Mouse (Mus musculus): ENCODE data around the gene Lmf1. TPM values are rescaled to one million over a fixed set of nuclear protein-coding genes. Genes with fewer than 3 reads are reported as not detected.

The Lmf1 gene
- total and polyA plus RNA-seq, 3 experiments: 14.0 to 30.5 TPM; not detected in 1

- Histone ChIP-seq H3K4me1 (ENCODE audit: control insufficient read depth in 1 of 2, insufficient read depth in 2 of 2, low read length in 2 of 2) (no peaks in the 10 kb centered on the region), H3K36me3 (ENCODE audit: control insufficient read depth in 1 of 2, insufficient read depth in 2 of 2, low read length in 2 of 2) (no peaks in the 10 kb centered on the region), H3K4me3 (ENCODE audit: control insufficient read depth in 1 of 2, insufficient read depth in 1 of 2, low read depth in 2 of 2, low read length in 2 of 2) (no peak overlapping the region), H3K27me3 (ENCODE audit: control insufficient read depth in 1 of 2, insufficient read depth in 2 of 2, low read length in 2 of 2) (no peaks in the 10 kb centered on the region), H3K9me3 (replicated peaks; ENCODE audit: insufficient read depth, low read length) (no peaks in the 10 kb centered on the region), H3K79me2 (ENCODE audit: control insufficient read depth, insufficient read depth, low read length, poor library complexity) (no peaks in the 10 kb centered on the region), H3K27ac (ENCODE audit: control insufficient read depth, low read depth, low read length) (no peak overlapping the region), H3K9ac (ENCODE audit: control insufficient read depth, low read depth, low read length, poor library complexity, severe bottlenecking) (no peak overlapping the region)
- DNase-seq (ENCODE audit: low read depth, low spot score): no peak
- no peak for TF ChIP-seq TBP (IDR thresholded peaks at IDR 0.05; ENCODE audit: low read depth, low read length)
- TF ChIP-seq E2F4 (IDR thresholded peaks at IDR 0.05; ENCODE audit: borderline replicate concordance, low read depth, low read length): no peak
- no peak for TF ChIP-seq NRF1 (IDR thresholded peaks at IDR 0.05; ENCODE audit: insufficient read depth, low read depth, low read length, poor library complexity, severe bottlenecking)
- no peak for TF ChIP-seq CHD1 (IDR thresholded peaks at IDR 0.05; ENCODE audit: low read depth, low read length)
- no peak for TF ChIP-seq MYB (IDR thresholded peaks at IDR 0.05; ENCODE audit: low read depth, low read length)
- TF ChIP-seq RCOR1 (IDR thresholded peaks at IDR 0.05; ENCODE audit: low read depth, low read length): no peak
- TF ChIP-seq POLR2AphosphoS5 (IDR thresholded peaks at IDR 0.05; ENCODE audit: borderline replicate concordance, low read depth, low read length): no peak
- TF ChIP-seq TCF12 (IDR thresholded peaks at IDR 0.05; ENCODE audit: low read depth, low read length): no peak
- TF ChIP-seq ZKSCAN1 (IDR thresholded peaks at IDR 0.05; ENCODE audit: low read depth, low read length): no peak
- no peak for TF ChIP-seq TAL1 (IDR thresholded peaks at IDR 0.05; ENCODE audit: low read length)
- no peak for TF ChIP-seq SMC3 (IDR thresholded peaks at IDR 0.05; ENCODE audit: low read depth, low read length)
- TF ChIP-seq POLR2A (IDR thresholded peaks at IDR 0.05; ENCODE audit: control insufficient read depth in 1 of 2, insufficient read depth in 1 of 2, low read depth in 1 of 2, low read length in 2 of 2, poor library complexity in 1 of 2): no peak
- TF ChIP-seq ETS1 (IDR thresholded peaks at IDR 0.05; ENCODE audit: low read depth, low read length): no peak
These were observed 77.9 kb downstream of the Lmf1 start for GRCm38 (mm10) chr17:25656826-25657189.

DNA sequence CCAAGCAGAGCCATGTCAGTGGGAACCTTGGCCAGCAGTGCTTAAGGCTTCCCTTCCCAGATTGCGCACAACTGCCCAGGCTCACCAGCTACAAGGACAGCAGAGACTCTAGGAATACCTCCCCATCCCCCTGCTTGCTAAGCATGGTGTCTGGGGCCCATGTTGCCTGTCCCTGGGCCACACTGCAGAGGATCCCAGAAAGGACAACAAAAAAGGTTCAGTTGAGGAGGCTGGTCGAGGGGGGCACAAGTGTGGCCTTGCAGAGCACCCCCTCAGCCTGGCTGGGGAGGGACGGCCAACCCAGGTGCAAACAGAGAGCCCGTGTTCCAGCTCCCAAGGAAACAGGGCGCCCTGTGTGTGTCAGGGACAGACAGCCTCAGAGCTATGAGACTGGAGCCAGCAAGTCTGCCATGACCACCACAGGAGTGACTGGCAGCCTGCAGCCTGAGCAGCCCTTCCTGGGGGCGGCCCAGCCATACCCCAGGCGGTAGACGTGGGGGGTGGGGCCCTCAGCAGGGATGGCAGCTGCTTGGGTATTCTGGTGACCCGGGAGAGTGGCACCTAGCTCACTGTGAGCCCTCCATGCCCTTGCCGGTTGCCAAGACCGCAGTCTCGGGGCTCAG, 84.4 kb downstream of the Lmf1 start:
- Histone ChIP-seq H3K9me3 (replicated peaks; ENCODE audit: insufficient read depth, low read length) (no peaks in the 10 kb centered on the region), H3K9ac (ENCODE audit: control insufficient read depth, low read depth, low read length, poor library complexity, severe bottlenecking) (no peak overlapping the region), H3K27ac (ENCODE audit: control insufficient read depth, low read depth, low read length) (no peak overlapping the region), H3K4me1 (ENCODE audit: control insufficient read depth in 1 of 2, insufficient read depth in 2 of 2, low read length in 2 of 2) (no peaks in the 10 kb centered on the region), H3K4me3 (ENCODE audit: control insufficient read depth in 1 of 2, insufficient read depth in 1 of 2, low read depth in 2 of 2, low read length in 2 of 2) (no peak overlapping the region), H3K27me3 (ENCODE audit: control insufficient read depth in 1 of 2, insufficient read depth in 2 of 2, low read length in 2 of 2) (no peaks in the 10 kb centered on the region), H3K36me3 (ENCODE audit: control insufficient read depth in 1 of 2, insufficient read depth in 2 of 2, low read length in 2 of 2) (no peaks in the 10 kb centered on the region), H3K79me2 (ENCODE audit: control insufficient read depth, insufficient read depth, low read length, poor library complexity) (no peaks in the 10 kb centered on the region)
- no peak for DNase-seq (ENCODE audit: low read depth, low spot score)
- TF ChIP-seq JUND (IDR thresholded peaks at IDR 0.05; ENCODE audit: low read depth, low read length): no peak
- TF ChIP-seq ZKSCAN1 (IDR thresholded peaks at IDR 0.05; ENCODE audit: low read depth, low read length): no peak
- no peak for TF ChIP-seq SMC3 (IDR thresholded peaks at IDR 0.05; ENCODE audit: low read depth, low read length)
- no peak for TF ChIP-seq MXI1 (IDR thresholded peaks at IDR 0.05; ENCODE audit: low read depth, low read length)
- TF ChIP-seq TAL1 (IDR thresholded peaks at IDR 0.05; ENCODE audit: low read length): no peak
- no peak for TF ChIP-seq MYC (IDR thresholded peaks at IDR 0.05; ENCODE audit: low read depth, low read length)
